Mouse (Mus musculus) adrenal gland, postnatal 10 days (tissue): ENCODE data around the gene Ppard. TPM values are rescaled to one million over a fixed set of nuclear protein-coding genes. Genes with fewer than 3 reads are reported as not detected.

Source experiments
- DNase-seq: peaks from one replicate; pipeline ENCODE4 v3.0.0; 2021; ENCODE audit warnings: mixed read lengths
- total RNA-seq, 2 experiments: library from RNA; stranded (reverse); gene quantifications; 2 replicates each; pipeline ENCODE4 v1.2.3; 2021

Gene Ppard
- total RNA-seq, 2 experiments from 2014 or later = 29.8 to 30.2 TPM

GRCm38 (mm10) chr17:28223561-28224391 lies 8.7 kb upstream of the Ppard start:
- DNase-seq = peak; percentile 97

GRCm38 (mm10) chr17:28224615-28225014 lies 7.9 kb upstream of the Ppard start:
- DNase-seq = no peak

GRCm38 (mm10) chr17:28226014-28226413 lies 6.5 kb upstream of the Ppard start:
- DNase-seq = peak; percentile 94

DNA sequence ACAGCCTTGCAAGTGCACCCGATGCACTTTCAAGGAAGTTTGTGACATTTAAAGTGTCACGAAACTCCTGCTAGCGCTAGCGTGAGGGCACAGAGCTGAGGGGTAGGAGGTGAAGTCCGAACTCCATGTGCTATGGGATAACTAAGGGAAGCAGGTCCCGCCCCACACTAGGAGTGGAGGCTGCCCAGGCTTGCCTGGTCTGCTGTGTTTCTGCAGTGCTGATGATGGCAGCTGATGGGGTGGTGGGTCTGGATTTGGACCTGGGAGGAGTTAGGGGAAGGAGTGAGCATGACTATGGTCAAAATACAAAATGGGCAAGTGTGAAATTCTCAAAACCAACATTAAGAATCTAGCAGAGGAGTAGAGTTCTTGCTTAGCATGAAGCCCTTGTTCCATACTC lies 2.0 kb upstream of the Ppard start:
- no peak for DNase-seq

DNA sequence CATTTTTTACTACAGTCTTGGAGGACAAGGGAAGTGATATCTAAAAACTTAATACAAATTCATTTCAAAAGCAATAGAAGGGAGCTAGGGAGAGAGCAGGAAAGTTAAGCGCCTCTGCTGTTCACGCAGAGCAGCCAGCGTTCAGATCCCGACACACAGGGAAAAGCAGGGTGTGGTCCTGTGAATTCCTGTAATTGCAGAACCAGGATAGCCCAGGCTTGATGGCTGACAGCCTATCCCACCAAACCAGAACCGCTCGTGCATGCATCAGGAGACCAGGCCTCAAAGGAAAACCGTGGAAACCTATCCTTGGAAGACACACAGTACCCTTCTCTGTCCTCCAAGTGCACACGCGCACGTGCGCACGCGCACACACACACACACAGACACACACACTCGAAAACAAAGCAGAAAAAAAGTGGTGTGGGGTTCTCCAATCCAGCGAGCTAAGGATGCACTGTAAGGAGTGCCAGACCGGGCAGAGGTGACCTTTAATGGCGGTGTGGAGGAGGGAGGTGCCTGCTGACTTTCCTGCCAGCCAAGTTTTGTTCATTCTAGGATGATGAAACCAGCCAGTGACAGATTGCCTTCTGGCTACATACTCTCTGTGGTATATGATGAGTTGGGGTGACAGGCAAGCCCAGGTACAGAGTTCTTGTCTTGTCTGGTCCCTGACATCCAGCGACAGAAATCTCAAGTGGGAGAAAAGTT lies 1.3 kb upstream of the Ppard start:
- DNase-seq = peak; percentile 56

GRCm38 (mm10) chr17:28233091-28233731 lies 711 bp downstream of the Ppard start:
- peak; percentile 58 for DNase-seq

- DNase-seq = no peak
Observed at GRCm38 (mm10) chr17:28234641-28235040, 2.1 kb downstream of the Ppard start.

- DNase-seq = peak; percentile 76
Observed at GRCm38 (mm10) chr17:28235982-28236635, 3.6 kb downstream of the Ppard start.

- DNase-seq = no peak
Observed at GRCm38 (mm10) chr17:28236636-28237015, 4.1 kb downstream of the Ppard start.

- no peak for DNase-seq
Observed at GRCm38 (mm10) chr17:28237362-28237761, 4.9 kb downstream of the Ppard start.

GRCm38 (mm10) chr17:28237874-28238273 lies 5.4 kb downstream of the Ppard start:
- no peak for DNase-seq

- no peak for DNase-seq
Observed at GRCm38 (mm10) chr17:28240846-28241245, 8.3 kb downstream of the Ppard start.

DNA sequence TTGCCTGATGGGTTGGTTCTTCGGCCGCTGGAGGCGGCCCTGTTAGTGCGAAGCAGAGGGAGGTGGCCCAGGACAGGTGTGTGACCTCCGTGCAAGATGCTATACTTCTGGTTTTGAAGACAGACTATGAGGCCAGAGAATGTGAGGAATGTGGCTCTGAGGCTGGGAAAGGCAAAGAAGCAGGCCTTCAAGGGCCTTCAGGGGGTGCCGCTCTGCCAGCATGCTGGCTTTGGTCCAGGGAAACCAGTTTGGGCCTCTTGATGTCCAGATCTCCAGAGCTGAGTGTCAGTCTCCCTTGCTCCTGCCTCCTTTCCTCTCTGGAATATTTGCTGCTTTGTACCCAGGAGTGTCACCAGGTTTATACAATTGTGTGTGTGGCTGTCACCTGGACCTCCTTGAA lies 9.8 kb downstream of the Ppard start:
- peak; percentile 51 for DNase-seq

DNA sequence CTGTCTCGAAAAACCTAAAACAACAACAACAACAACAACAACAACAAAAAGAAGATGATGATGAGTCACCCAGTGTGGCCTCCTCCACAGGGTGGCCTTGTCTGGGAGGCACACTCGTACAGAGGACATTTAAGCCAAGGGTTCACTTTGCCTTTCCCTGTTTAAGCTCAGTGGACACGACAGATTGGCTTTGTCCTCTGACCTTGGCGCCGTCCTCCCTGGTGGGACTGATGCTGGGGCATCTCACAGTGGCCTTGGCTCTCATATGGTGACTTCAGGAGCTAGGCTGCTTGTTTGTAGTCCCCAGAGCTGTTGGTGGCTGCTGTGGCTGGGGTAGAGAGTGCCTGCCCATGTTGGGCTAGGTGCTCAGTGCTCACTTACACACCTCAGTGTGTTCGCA lies 11.7 kb downstream of the Ppard start:
- DNase-seq = no peak

DNA sequence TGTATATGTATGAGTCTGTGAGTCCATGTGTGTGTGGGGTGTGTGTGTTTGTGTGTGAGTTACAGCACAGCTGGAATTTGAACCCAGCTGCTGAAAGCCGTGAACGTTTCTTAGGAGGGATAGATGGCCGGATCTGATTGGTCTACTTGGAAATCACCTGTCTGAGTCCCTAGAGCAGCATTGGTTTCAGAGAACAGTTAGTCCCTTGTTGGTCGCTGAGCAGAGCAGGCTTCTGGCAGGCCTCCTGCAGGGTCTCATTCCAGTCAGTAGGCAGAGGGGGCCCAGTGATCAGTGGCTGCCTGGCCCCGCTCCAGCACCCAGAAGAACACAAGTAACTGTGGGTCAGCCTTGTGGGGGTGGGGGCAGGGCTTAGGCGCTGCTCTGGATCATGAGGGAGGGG lies 12.2 kb downstream of the Ppard start:
- DNase-seq = no peak

- DNase-seq = no peak
Observed at GRCm38 (mm10) chr17:28246640-28247039, 14.1 kb downstream of the Ppard start.

- no peak for DNase-seq
Observed at GRCm38 (mm10) chr17:28247613-28248012, 15.1 kb downstream of the Ppard start.

DNA sequence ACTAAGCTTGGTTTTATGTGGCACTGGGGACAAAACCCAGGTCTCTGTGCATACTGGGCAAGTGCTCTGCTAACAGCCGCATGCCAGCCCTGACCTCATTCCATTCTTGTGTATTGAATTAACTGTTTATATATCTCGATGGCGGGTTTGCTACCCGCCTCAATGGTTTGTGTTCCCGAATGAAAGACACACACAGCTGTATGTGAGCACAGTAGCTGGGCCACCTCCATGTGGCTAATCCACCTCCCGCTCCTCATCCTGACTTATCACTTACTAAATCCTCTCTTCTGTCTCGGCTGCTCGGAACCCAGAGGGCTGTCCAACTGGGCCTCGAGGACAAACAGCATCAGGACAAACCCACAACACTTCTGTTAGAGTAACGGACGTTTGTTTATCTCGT lies 16.6 kb downstream of the Ppard start:
- no peak for DNase-seq

- no peak for DNase-seq
Observed at GRCm38 (mm10) chr17:28251579-28252280, 19.2 kb downstream of the Ppard start.

GRCm38 (mm10) chr17:28252281-28252648 lies 19.8 kb downstream of the Ppard start:
- DNase-seq = no peak

DNA sequence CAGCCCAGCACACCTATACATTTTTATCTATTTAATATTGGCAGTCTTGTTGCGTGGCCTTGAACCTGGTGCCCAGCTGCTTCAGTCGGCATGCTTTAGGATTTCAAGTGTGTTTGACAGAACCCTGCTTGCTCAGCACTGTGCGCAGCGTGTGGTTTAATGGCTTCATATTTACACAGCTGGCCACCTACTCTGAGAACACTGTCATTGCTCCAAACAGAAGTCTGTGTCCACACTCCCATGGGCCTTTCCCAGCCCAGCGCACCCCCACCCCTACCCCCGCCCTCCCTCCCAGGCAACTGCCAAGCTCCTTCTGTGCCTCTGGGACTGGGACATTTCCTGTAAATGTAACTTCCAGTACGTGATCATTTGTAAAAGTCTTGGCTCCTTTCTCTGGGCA lies 20.7 kb downstream of the Ppard start:
- peak; percentile 43 for DNase-seq

DNA sequence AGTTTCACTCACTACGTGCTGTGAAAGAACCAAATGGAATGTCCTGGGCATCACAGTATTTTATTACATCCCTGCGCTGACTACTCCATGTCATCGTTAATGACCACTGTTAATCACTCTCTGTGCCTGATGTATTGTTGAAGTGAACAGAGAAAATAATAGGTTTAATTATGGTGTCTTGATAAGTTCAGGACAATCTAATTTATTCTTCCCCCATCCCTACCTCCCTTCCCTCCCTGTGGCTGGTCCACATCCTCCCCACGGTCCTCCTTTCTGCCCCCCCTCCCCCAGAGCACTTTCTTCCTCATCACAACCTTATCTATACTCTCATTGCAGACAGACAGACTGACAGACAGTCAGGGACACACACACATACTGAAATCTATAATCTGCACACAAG lies 22.3 kb downstream of the Ppard start:
- DNase-seq = no peak
